21 mouse cellular contexts compared by ENCODE assay signal in genomic region chr1:33799620-33800019, GRCm38 (mm10).
"Had no signal": no experiment of that assay in that cellular context is flagged by ENCODE, and none has a peak within 500 bp of the region (broad histone marks: within the 10 kb centered on the region; RNA-seq: fewer than 3 reads in every experiment).

No protein-coding gene starts in this region.

- H3K27me3 ChIP-seq: midbrain, embryonic 12.5 days; neural tube, embryonic 13.5 days; neural tube, embryonic 15.5 days; stomach, embryonic 15.5 days had no signal

- H3K4me1 ChIP-seq: midbrain, embryonic 10.5 days; midbrain, embryonic 12.5 days; neural tube, embryonic 13.5 days; neural tube, embryonic 15.5 days; stomach, embryonic 15.5 days had no signal

- H3K9ac ChIP-seq: lung, embryonic 14.5 days; midbrain, embryonic 12.5 days; neural tube, embryonic 13.5 days; neural tube, embryonic 15.5 days; stomach, embryonic 15.5 days had no signal

- ATAC-seq: midbrain, embryonic 16.5 days had no signal

- H3K27ac ChIP-seq: midbrain, embryonic 10.5 days; midbrain, embryonic 12.5 days; neural tube, embryonic 13.5 days; neural tube, embryonic 15.5 days; stomach, embryonic 15.5 days; stomach, postnatal 0 days had no signal

- H3K9me3 ChIP-seq: midbrain, embryonic 10.5 days; midbrain, embryonic 12.5 days; neural tube, embryonic 13.5 days; neural tube, embryonic 15.5 days; stomach, embryonic 15.5 days had no signal

- H3K4me3 ChIP-seq: midbrain, embryonic 10.5 days; midbrain, embryonic 12.5 days; myocyte; neural tube, embryonic 13.5 days; neural tube, embryonic 15.5 days; stomach, embryonic 15.5 days had no signal

- DNase-seq: lung, adult 18-20 months; lung, embryonic 14.5 days; lung, postnatal 10 days; lung, postnatal 4 days; midbrain, embryonic 14.5 days; retina, postnatal 1 day; right cerebral cortex, adult 18-20 months; right cerebral cortex, postnatal 25 days; right cerebral cortex, postnatal 4 days; spleen, adult 18-20 months; thymus, adult 2 months; thymus, postnatal 25 days; thymus, postnatal 4 days had no signal

- H3K4me2 ChIP-seq: lung, embryonic 14.5 days; midbrain, embryonic 12.5 days; neural tube, embryonic 13.5 days; neural tube, embryonic 15.5 days; stomach, embryonic 15.5 days had no signal
